Mouse (Mus musculus): ENCODE data around the gene Sigirr.

Gene Sigirr

GRCm38 (mm10) chr7:141060426-141061242 is 39.7 kb downstream of the Sigirr start, which contains the start of gene B4galnt4:
TSS of gene B4galnt4 (plus strand) at chr7:141061104.
- peak; percentile 59 for DNase-seq (ENCODE audit: low read depth)

- DNase-seq (ENCODE audit: low read depth): no peak
Observed at GRCm38 (mm10) chr7:141059929-141060328, 40.4 kb downstream of the Sigirr start.

- DNase-seq (ENCODE audit: low read depth): peak; percentile 64
Observed at GRCm38 (mm10) chr7:141058601-141059341, 41.6 kb downstream of the Sigirr start.

GRCm38 (mm10) chr7:141057541-141057940 is 42.8 kb downstream of the Sigirr start:
- DNase-seq (ENCODE audit: low read depth): no peak

- no peak for DNase-seq (ENCODE audit: low read depth)
Observed at GRCm38 (mm10) chr7:141056976-141057375, 43.4 kb downstream of the Sigirr start.

- DNase-seq (ENCODE audit: low read depth): no peak
Observed at GRCm38 (mm10) chr7:141055785-141056184, 44.6 kb downstream of the Sigirr start.

- no peak for DNase-seq (ENCODE audit: low read depth)
Observed at GRCm38 (mm10) chr7:141052421-141052820, 48.0 kb downstream of the Sigirr start.

GRCm38 (mm10) chr7:141052016-141052415 is 48.4 kb downstream of the Sigirr start:
- no peak for DNase-seq (ENCODE audit: low read depth)

- no peak for DNase-seq (ENCODE audit: low read depth)
Observed at GRCm38 (mm10) chr7:141051060-141051685, 49.2 kb downstream of the Sigirr start.

GRCm38 (mm10) chr7:141049326-141049725 is 51.0 kb downstream of the Sigirr start:
- DNase-seq (ENCODE audit: low read depth): no peak

- DNase-seq (ENCODE audit: low read depth): peak; percentile 95
Observed at GRCm38 (mm10) chr7:141048226-141049218, 51.9 kb downstream of the Sigirr start.

GRCm38 (mm10) chr7:141047581-141048225 is 52.7 kb downstream of the Sigirr start:
- DNase-seq (ENCODE audit: low read depth): no peak

- peak; percentile 44 for DNase-seq (ENCODE audit: low read depth)
Observed at GRCm38 (mm10) chr7:141046931-141047580, 53.3 kb downstream of the Sigirr start.

- DNase-seq (ENCODE audit: low read depth): no peak
Observed at GRCm38 (mm10) chr7:141042539-141042938, 57.8 kb downstream of the Sigirr start.

GRCm38 (mm10) chr7:141041661-141042060 is 58.7 kb downstream of the Sigirr start:
- DNase-seq (ENCODE audit: low read depth): peak; percentile 32
